Mouse (Mus musculus) embryonic facial prominence, embryonic 15.5 days (tissue): Measurements from ENCODE around the gene Ildr1. TPM values are rescaled to one million over a fixed set of nuclear protein-coding genes. Genes with fewer than 3 reads are reported as not detected.

Source experiments
- ATAC-seq: fragments of 200-750 bp; cut with Nextera tagmentation; 2 replicates; pipeline ENCODE4 v1.8.0; 2017; ENCODE audit warnings: low read depth, moderate TSS enrichment; ENCODE audit not compliant: insufficient number of reproducible peaks, low FRiP score, low TSS enrichment
- H3K27ac ChIP-seq: fragments of 300-500 bp; sonication (generic); replicated peaks from 2 replicates; pipeline ENCODE4 v1.5.1; 2015; ENCODE audit warnings: mild to moderate bottlenecking, inconsistent platforms
- H3K27me3 ChIP-seq: fragments of 300-500 bp; sonication (generic); 2 replicates; pipeline ENCODE4 v1.6.1; 2015; ENCODE audit warnings: inconsistent platforms
- H3K36me3 ChIP-seq: fragments of 300-500 bp; sonication (generic); 2 replicates; pipeline ENCODE4 v1.6.1; 2015; ENCODE audit warnings: mild to moderate bottlenecking, inconsistent platforms
- H3K4me1 ChIP-seq: fragments of 300-500 bp; sonication (generic); 2 replicates; pipeline ENCODE4 v1.6.1; 2015; ENCODE audit warnings: inconsistent platforms
- H3K4me2 ChIP-seq: fragments of 300-500 bp; sonication (generic); replicated peaks from 2 replicates; pipeline ENCODE4 v1.6.1; 2015; ENCODE audit warnings: mild to moderate bottlenecking, inconsistent platforms
- H3K4me3 ChIP-seq: fragments of 300-500 bp; sonication (generic); replicated peaks from 2 replicates; pipeline ENCODE4 v1.5.1; 2015; ENCODE audit warnings: mild to moderate bottlenecking, inconsistent platforms
- H3K9ac ChIP-seq: fragments of 300-500 bp; sonication (generic); 2 replicates; pipeline ENCODE4 v1.6.1; 2015; ENCODE audit warnings: inconsistent platforms
- H3K9me3 ChIP-seq: fragments of 300-500 bp; sonication (generic); replicated peaks from 2 replicates; pipeline ENCODE4 v1.6.1; 2016; ENCODE audit warnings: inconsistent platforms
- WGBS: fragments of 180-500 bp; shearing (Covaris S2); methylation state at CpG from one replicate; pipeline ENCODE4 v1.1.7; 2015; 5-methylcytosine and 5-hydroxymethylcytosine counted together
- polyA plus RNA-seq: library from polyadenylated mRNA; unstranded; fragments of >200 nt; fragmentation: Nextera tagmentation; extraction: Ambion mirVana; gene quantifications from 2 replicates; pipeline ENCODE4 v1.2.1, GENCODE M21; 2015

Gene Ildr1
- polyA plus RNA-seq, 1 experiment from 2014 or later, result 7.0 TPM

DNA sequence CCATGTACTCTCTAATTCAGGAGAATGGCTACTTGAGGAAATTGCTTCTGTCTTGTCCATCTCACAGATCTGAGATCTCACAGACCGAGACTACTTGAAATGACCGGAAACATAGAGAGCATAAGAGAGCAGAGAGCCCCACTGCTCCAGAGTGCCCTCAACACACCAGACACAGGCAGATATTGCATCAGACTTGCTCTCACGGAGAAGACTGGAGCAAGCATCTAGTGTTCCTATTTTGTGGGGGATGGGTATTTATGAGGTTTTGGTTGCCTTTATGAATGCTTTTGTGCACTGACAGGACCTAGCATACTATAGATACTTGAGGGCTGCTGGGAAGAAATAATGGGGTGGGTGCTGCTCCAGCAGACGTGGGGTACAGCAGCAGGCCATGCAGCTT is 20.6 kb upstream of the Ildr1 start:
- Histone ChIP-seq H3K27me3 (no peaks in the 10 kb centered on the region), H3K4me3 (no peak overlapping the region), H3K9ac (no peak overlapping the region), H3K9me3 (no peaks in the 10 kb centered on the region), H3K4me2 (no peak overlapping the region), H3K36me3 (no peaks in the 10 kb centered on the region), H3K4me1 (no peaks in the 10 kb centered on the region), H3K27ac (no peak overlapping the region)
- no peak for ATAC-seq
- WGBS, result 79% methylated on average over 4 of the region's 4 CpGs

DNA sequence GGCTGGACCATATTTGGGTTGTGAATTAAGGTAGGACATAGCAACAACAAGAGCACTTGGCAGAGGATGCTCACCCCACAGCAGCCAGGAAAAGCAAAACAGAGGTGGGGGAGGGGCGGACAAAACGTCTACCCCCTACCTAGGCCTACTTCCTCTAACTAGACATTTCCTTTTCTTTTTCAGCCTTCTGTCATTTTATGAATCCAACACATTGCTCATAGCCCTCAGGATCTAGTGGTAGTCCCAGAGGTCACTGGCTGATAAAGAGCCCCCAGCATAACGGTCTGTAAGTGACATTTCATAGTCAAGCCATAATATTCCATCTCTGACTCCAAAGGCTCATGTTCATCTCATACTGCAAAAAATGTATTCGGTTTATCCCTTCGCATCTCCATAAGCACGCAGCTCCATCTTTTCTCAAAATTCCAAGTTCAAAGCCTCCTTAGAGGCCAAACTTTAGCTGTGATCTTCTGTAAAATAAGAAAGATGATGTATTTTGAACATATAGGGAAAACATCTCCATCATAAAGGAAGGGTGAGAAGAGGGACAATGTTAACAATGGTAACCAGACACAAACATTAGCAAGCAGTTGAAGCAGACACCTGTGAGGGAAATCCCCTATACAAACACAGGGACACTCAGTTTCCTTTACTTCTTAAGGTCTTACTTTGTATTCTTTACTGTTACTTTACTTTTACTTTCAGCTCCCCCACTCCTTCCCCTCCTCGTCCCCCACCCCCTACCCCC is 19.1 kb upstream of the Ildr1 start:
- ATAC-seq, result no peak
- H3K9me3 ChIP-seq, result no peaks in the 10 kb centered on the region
- H3K4me1 ChIP-seq, result no peaks in the 10 kb centered on the region
- no peak overlapping the region for H3K27ac ChIP-seq
- H3K4me3 ChIP-seq, result no peak overlapping the region
- H3K4me2 ChIP-seq, result no peak overlapping the region
- H3K9ac ChIP-seq, result no peak overlapping the region
- WGBS, result 69% methylated on average over 7 of the region's 7 CpGs
- H3K27me3 ChIP-seq, result no peaks in the 10 kb centered on the region
- no peaks in the 10 kb centered on the region for H3K36me3 ChIP-seq

- Histone ChIP-seq H3K27me3 (no peaks in the 10 kb centered on the region), H3K9ac (no peak overlapping the region), H3K4me2 (no peak overlapping the region), H3K4me1 (no peaks in the 10 kb centered on the region), H3K4me3 (no peak overlapping the region), H3K9me3 (no peaks in the 10 kb centered on the region), H3K36me3 (no peaks in the 10 kb centered on the region), H3K27ac (no peak overlapping the region)
- WGBS, result 49% methylated on average over 2 of the region's 2 CpGs
- ATAC-seq, result no peak
These were observed 18.5 kb upstream of the Ildr1 start for GRCm38 (mm10) chr16:36675304-36675703.

DNA sequence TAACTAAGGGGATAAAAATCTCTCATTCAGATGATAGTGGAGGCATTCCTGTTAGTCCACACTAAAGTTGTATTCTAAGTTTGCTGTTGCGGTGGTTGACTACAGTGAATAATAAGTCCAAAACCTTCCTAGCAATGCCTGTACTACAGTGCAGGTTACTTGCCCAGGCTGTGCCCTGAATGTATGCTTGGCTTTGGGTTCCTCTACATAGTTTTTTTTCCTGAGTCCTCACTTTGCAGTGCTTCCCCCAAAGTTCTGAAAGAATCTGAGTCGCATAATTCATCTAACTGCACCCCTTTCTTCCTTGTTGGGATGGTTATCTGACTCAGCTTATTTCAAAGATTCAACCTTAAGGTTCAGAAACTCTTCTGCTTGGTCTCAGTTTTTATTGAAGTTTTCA is 17.9 kb upstream of the Ildr1 start:
- no peak overlapping the region for H3K4me3 ChIP-seq
- no peaks in the 10 kb centered on the region for H3K9me3 ChIP-seq
- no peaks in the 10 kb centered on the region for H3K27me3 ChIP-seq
- H3K27ac ChIP-seq, result no peak overlapping the region
- 86% methylated on average over 2 of the region's 2 CpGs for WGBS
- H3K9ac ChIP-seq, result no peak overlapping the region
- no peak for ATAC-seq
- H3K4me2 ChIP-seq, result no peak overlapping the region
- no peaks in the 10 kb centered on the region for H3K36me3 ChIP-seq
- no peaks in the 10 kb centered on the region for H3K4me1 ChIP-seq

GRCm38 (mm10) chr16:36681829-36682228 is 11.9 kb upstream of the Ildr1 start:
- H3K27me3 ChIP-seq, result no peaks in the 10 kb centered on the region
- H3K27ac ChIP-seq, result no peak overlapping the region
- H3K9ac ChIP-seq, result no peak overlapping the region
- no peaks in the 10 kb centered on the region for H3K4me1 ChIP-seq
- H3K9me3 ChIP-seq, result no peaks in the 10 kb centered on the region
- no peak overlapping the region for H3K4me2 ChIP-seq
- ATAC-seq, result no peak
- WGBS, result 91% methylated on average over 3 of the region's 3 CpGs
- no peak overlapping the region for H3K4me3 ChIP-seq
- H3K36me3 ChIP-seq, result no peaks in the 10 kb centered on the region

- 57% methylated on average over 6 of the region's 6 CpGs for WGBS
- H3K27me3 ChIP-seq, result no peaks in the 10 kb centered on the region
- H3K27ac ChIP-seq, result no peak overlapping the region
- H3K9me3 ChIP-seq, result no peaks in the 10 kb centered on the region
- no peak overlapping the region for H3K4me2 ChIP-seq
- H3K36me3 ChIP-seq, result no peaks in the 10 kb centered on the region
- no peak overlapping the region for H3K9ac ChIP-seq
- no peak overlapping the region for H3K4me3 ChIP-seq
- H3K4me1 ChIP-seq, result no peaks in the 10 kb centered on the region
- no peak for ATAC-seq
These were observed 9.4 kb upstream of the Ildr1 start for GRCm38 (mm10) chr16:36684325-36684918.

DNA sequence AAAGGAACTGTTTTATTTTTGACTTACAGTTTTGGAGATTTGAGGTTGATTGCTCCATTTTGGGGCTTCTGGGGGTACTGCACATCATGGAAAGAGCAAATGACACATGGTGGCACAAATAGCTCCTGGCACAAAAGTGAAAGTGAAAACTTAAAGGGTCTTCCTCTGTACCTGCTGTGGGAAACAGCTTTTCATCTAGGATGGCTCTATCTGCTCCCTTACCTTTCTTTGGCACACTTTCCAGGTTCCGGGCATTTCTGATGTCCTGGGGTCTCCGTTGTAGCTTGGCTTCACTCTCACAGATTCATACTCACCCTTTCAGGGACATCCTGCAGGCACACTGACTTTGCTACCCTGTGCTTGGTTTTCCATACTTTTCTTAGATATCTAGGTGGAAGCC is 5.7 kb upstream of the Ildr1 start:
- ATAC-seq, result no peak
- no peak overlapping the region for H3K27ac ChIP-seq

GRCm38 (mm10) chr16:36691484-36691883 is 2.3 kb upstream of the Ildr1 start:
- 56% methylated on average over 3 of the region's 3 CpGs for WGBS
- Histone ChIP-seq H3K4me2 (no peak overlapping the region), H3K4me1 (peaks cover 8% of the 10 kb centered on the region), H3K4me3 (no peak overlapping the region), H3K36me3 (no peaks in the 10 kb centered on the region), H3K9ac (no peak overlapping the region), H3K27me3 (peaks cover 8% of the 10 kb centered on the region), H3K9me3 (no peaks in the 10 kb centered on the region), H3K27ac (no peak overlapping the region)
- ATAC-seq, result no peak

More for the DNA sequence above, 5.7 kb upstream of the Ildr1 start:
- 89% methylated on average over 2 of the region's 2 CpGs for WGBS
- no peaks in the 10 kb centered on the region for H3K27me3 ChIP-seq
- no peak overlapping the region for H3K9ac ChIP-seq
- H3K36me3 ChIP-seq, result no peaks in the 10 kb centered on the region
- no peaks in the 10 kb centered on the region for H3K9me3 ChIP-seq
- no peak overlapping the region for H3K4me3 ChIP-seq
- H3K4me1 ChIP-seq, result no peaks in the 10 kb centered on the region
- H3K4me2 ChIP-seq, result no peak overlapping the region

- H3K27me3 ChIP-seq, result peaks cover 8% of the 10 kb centered on the region
- H3K9me3 ChIP-seq, result no peaks in the 10 kb centered on the region
- peak overlapping the region; percentile 65; the same call in 1 of the 2 replicates for H3K4me2 ChIP-seq
- no peak overlapping the region for H3K27ac ChIP-seq
- no peak for ATAC-seq
- no peak overlapping the region for H3K9ac ChIP-seq
- H3K4me3 ChIP-seq, result peak overlapping the region; percentile 46
- 40% methylated on average over 9 of the region's 9 CpGs for WGBS
- no peaks in the 10 kb centered on the region for H3K36me3 ChIP-seq
- H3K4me1 ChIP-seq, result peaks cover 8% of the 10 kb centered on the region
These were observed 1.1 kb downstream of the Ildr1 start for GRCm38 (mm10) chr16:36694798-36695290.

DNA sequence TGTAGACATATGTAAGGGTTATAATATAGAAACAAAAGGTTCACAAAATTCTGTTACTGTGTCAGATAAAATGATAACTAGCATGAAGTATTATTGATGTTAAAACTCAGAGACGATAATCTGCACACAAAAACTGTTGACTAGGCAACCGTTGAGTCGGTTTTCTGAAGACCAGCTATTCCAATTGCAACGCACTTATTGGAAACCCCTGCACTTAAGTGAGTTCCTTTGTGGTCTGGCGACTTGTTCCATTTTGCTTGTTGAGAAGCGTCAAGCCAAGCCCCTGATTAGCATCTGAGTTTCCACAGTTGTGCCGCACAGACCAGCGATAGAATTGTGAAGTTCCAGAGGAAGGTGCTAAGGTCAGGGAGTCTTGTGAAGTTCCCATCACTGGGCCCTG is 3.6 kb downstream of the Ildr1 start:
- no peak overlapping the region for H3K27ac ChIP-seq
- WGBS, result 82% methylated on average over 8 of the region's 8 CpGs

DNA sequence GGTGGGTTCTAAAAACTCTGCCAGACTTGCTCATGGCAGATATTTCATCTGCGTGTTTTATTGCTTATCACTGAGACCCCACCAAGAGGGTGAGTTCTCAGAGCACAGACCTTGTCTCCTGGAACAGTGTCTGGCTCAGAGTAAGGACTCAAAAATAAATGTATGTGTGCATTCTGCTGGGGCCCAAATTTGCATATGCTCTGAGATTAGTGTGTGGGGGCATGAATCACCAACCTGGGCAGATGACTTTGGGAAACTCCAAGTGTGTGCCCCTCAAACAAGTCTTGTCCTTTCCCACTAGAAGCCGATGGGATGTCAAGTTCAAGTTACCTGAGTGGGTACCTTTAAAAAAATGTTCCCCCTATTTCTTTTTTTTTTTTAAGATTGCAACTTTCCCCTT is 6.7 kb downstream of the Ildr1 start:
- H3K4me1 ChIP-seq, result no peaks in the 10 kb centered on the region
- no peak overlapping the region for H3K9ac ChIP-seq
- no peaks in the 10 kb centered on the region for H3K36me3 ChIP-seq
- WGBS, result 89% methylated on average over 2 of the region's 2 CpGs
- no peak for ATAC-seq
- H3K9me3 ChIP-seq, result no peaks in the 10 kb centered on the region
- no peak overlapping the region for H3K4me2 ChIP-seq
- H3K27me3 ChIP-seq, result no peaks in the 10 kb centered on the region
- no peak overlapping the region for H3K4me3 ChIP-seq
- H3K27ac ChIP-seq, result no peak overlapping the region

More for the DNA sequence above, 3.6 kb downstream of the Ildr1 start:
- no peak for ATAC-seq
- Histone ChIP-seq H3K4me2 (no peak overlapping the region), H3K4me3 (no peak overlapping the region), H3K27me3 (peaks cover 8% of the 10 kb centered on the region), H3K4me1 (peaks cover 8% of the 10 kb centered on the region), H3K9me3 (no peaks in the 10 kb centered on the region), H3K36me3 (no peaks in the 10 kb centered on the region), H3K9ac (no peak overlapping the region)
